Mouse (Mus musculus) embryonic fibroblast, embryonic 13.5 days (primary cell): ENCODE data around the gene Fstl4. TPM values are rescaled to one million over a fixed set of nuclear protein-coding genes. Genes with fewer than 3 reads are reported as not detected.

ENCODE experiments used
- H3K27ac ChIP-seq: 2 replicates; pipeline ENCODE4 v1.5.1; 2012; ENCODE audit warnings: low read length, control low read depth, inconsistent platforms; ENCODE audit not compliant: insufficient read depth
- H3K4me1 ChIP-seq: 2 replicates; pipeline ENCODE4 v1.6.1; 2011; ENCODE audit warnings: low read length; ENCODE audit not compliant: control insufficient read depth, insufficient read depth
- H3K4me3 ChIP-seq: 2 replicates; pipeline ENCODE4 v1.5.1; 2011; ENCODE audit warnings: mild to moderate bottlenecking, control low read depth, low read length; ENCODE audit not compliant: insufficient read depth
- CTCF ChIP-seq: IDR thresholded peaks from 2 replicates; pipeline ENCODE4 v1.5.1; 2011; ENCODE audit warnings: mild to moderate bottlenecking, control low read depth, low read length, moderate library complexity, borderline replicate concordance; ENCODE audit not compliant: insufficient read depth
- POLR2A ChIP-seq: IDR thresholded peaks from 2 replicates; pipeline ENCODE4 v1.6.1; 2011; ENCODE audit warnings: low read depth, mild to moderate bottlenecking, control low read depth, low read length, moderate library complexity
- polyA plus RNA-seq: library from polyadenylated mRNA; stranded (reverse); fragments of >200 nt; gene quantifications from 2 replicates; pipeline ENCODE4 v1.2.4, GENCODE M21; 2011; ENCODE audit warnings: low read depth; ENCODE audit not compliant: missing spikeins, insufficient read length

The Fstl4 gene
- polyA plus RNA-seq, 1 experiment = 0.74 TPM

- no peak overlapping the region for H3K4me3 ChIP-seq
- TF ChIP-seq POLR2A (no peak), CTCF (no peak)
- no peak overlapping the region for H3K27ac ChIP-seq
- H3K4me1 ChIP-seq = no peaks in the 10 kb centered on the region
Measured at GRCm38 (mm10) chr11:53097331-53097730, 332.9 kb downstream of the Fstl4 start.

- TF ChIP-seq POLR2A (no peak), CTCF (no peak)
- no peaks in the 10 kb centered on the region for H3K4me1 ChIP-seq
- H3K27ac ChIP-seq = no peak overlapping the region
- no peak overlapping the region for H3K4me3 ChIP-seq
Measured at GRCm38 (mm10) chr11:53097870-53098269, 333.4 kb downstream of the Fstl4 start.

- TF ChIP-seq POLR2A (no peak), CTCF (no peak)
- Histone ChIP-seq H3K4me3 (no peak overlapping the region), H3K4me1 (no peaks in the 10 kb centered on the region), H3K27ac (no peak overlapping the region)
Measured at GRCm38 (mm10) chr11:53098780-53099198, 334.4 kb downstream of the Fstl4 start.

- no peak for TF ChIP-seq POLR2A
- no peak for TF ChIP-seq CTCF
- Histone ChIP-seq H3K4me1 (no peaks in the 10 kb centered on the region), H3K4me3 (no peak overlapping the region), H3K27ac (no peak overlapping the region)
Measured at GRCm38 (mm10) chr11:53099322-53099721, 334.9 kb downstream of the Fstl4 start.

- H3K4me1 ChIP-seq = no peaks in the 10 kb centered on the region
Measured at GRCm38 (mm10) chr11:53101732-53102131, 337.3 kb downstream of the Fstl4 start.

GRCm38 (mm10) chr11:53103601-53104325 is 339.3 kb downstream of the Fstl4 start:
- no peak for TF ChIP-seq CTCF
- TF ChIP-seq POLR2A = no peak
- no peak overlapping the region for H3K27ac ChIP-seq

More at GRCm38 (mm10) chr11:53101732-53102131, 337.3 kb downstream of the Fstl4 start:
- no peak overlapping the region for H3K4me3 ChIP-seq
- H3K27ac ChIP-seq = no peak overlapping the region
- no peak for TF ChIP-seq CTCF
- TF ChIP-seq POLR2A = no peak

GRCm38 (mm10) chr11:53107706-53108105 is 343.3 kb downstream of the Fstl4 start:
- Histone ChIP-seq H3K4me3 (no peak overlapping the region), H3K27ac (no peak overlapping the region), H3K4me1 (no peaks in the 10 kb centered on the region)
- no peak for TF ChIP-seq CTCF
- TF ChIP-seq POLR2A = no peak

More at GRCm38 (mm10) chr11:53103601-53104325, 339.3 kb downstream of the Fstl4 start:
- H3K4me1 ChIP-seq = no peaks in the 10 kb centered on the region
- H3K4me3 ChIP-seq = no peak overlapping the region

GRCm38 (mm10) chr11:53108798-53109197 is 344.4 kb downstream of the Fstl4 start:
- TF ChIP-seq POLR2A = no peak
- TF ChIP-seq CTCF = no peak
- no peaks in the 10 kb centered on the region for H3K4me1 ChIP-seq
- H3K4me3 ChIP-seq = no peak overlapping the region
- H3K27ac ChIP-seq = no peak overlapping the region

GRCm38 (mm10) chr11:53109701-53110467 is 345.4 kb downstream of the Fstl4 start:
- Histone ChIP-seq H3K27ac (no peak overlapping the region), H3K4me3 (no peak overlapping the region), H3K4me1 (no peaks in the 10 kb centered on the region)
- TF ChIP-seq CTCF (no peak), POLR2A (no peak)

- TF ChIP-seq CTCF = no peak
- no peak for TF ChIP-seq POLR2A
- H3K27ac ChIP-seq = no peak overlapping the region
- H3K4me3 ChIP-seq = no peak overlapping the region
- no peaks in the 10 kb centered on the region for H3K4me1 ChIP-seq
Measured at GRCm38 (mm10) chr11:53115711-53116110, 351.3 kb downstream of the Fstl4 start.
